In genomic region chr9:41028470-41028869, GRCm38 (mm10) we compare ENCODE assay signal across 8 mouse cellular contexts. TPM values are rescaled to one million over a fixed set of nuclear protein-coding genes. Genes with fewer than 3 reads are reported as not detected.
DNase-seq lines count a peak whose midpoint lies in the region; ATAC-seq and TF ChIP-seq lines count a peak whose summit lies in the region.
"Had no signal": no experiment of that assay in that cellular context is flagged by ENCODE, and none has a peak within 500 bp of the region (broad histone marks: within the 10 kb centered on the region; RNA-seq: fewer than 3 reads in every experiment).

No protein-coding gene starts in this region.

- no peak overlapping the region for H3K4me2 ChIP-seq in limb, embryonic 11.5 days (ENCODE audit: low read depth, severe bottlenecking)

- H3K27ac ChIP-seq in bone marrow, adult 2 months (ENCODE audit: control insufficient read depth, insufficient read depth, low read depth, low read length, poor library complexity): no peak overlapping the region
- no peak overlapping the region for H3K27ac ChIP-seq in limb, embryonic 11.5 days (replicated peaks; ENCODE audit: low read depth, low read length)
- H3K27ac ChIP-seq: macrophage had no signal

- H3K9me3 ChIP-seq in limb, embryonic 11.5 days (ENCODE audit: control insufficient read depth, low read length): no peaks in the 10 kb centered on the region

- ATAC-seq in limb, embryonic 11.5 days (ENCODE audit: insufficient number of reproducible peaks, low FRiP score, low TSS enrichment, low read depth): no peak

- H3K36me3 ChIP-seq in limb, embryonic 11.5 days (ENCODE audit: control insufficient read depth, insufficient read depth, low read length): no peaks in the 10 kb centered on the region

- peak; percentile 60 for TF ChIP-seq CTCF in bone marrow, adult 2 months (IDR thresholded peaks at IDR 0.05; ENCODE audit: control insufficient read depth, insufficient read depth, low read length)

- 43% methylated on average over 5 of the region's 5 CpGs for WGBS in bone marrow, adult 2 months
- 53% methylated on average over 5 of the region's 5 CpGs for WGBS in limb, embryonic 11.5 days

- H3K4me3 ChIP-seq in bone marrow, adult 2 months (replicated peaks; ENCODE audit: control insufficient read depth, low read depth, low read length): no peak overlapping the region
- H3K4me3 ChIP-seq in limb, embryonic 11.5 days (ENCODE audit: low read depth, low read length): no peak overlapping the region

- H3K9ac ChIP-seq in limb, embryonic 11.5 days (ENCODE audit: low read length): no peak overlapping the region

- TF ChIP-seq POLR2A in bone marrow, adult 2 months (IDR thresholded peaks at IDR 0.05; ENCODE audit: borderline replicate concordance, control insufficient read depth, low read depth, low read length): no peak

- H3K27me3 ChIP-seq in limb, embryonic 11.5 days (ENCODE audit: control insufficient read depth, insufficient read depth, low read length): no peaks in the 10 kb centered on the region

- DNase-seq in layer of hippocampus, adult 11-12 months (ENCODE audit: low spot score): peak; percentile 76
- no peak for DNase-seq in layer of hippocampus, adult 9-10 months (ENCODE audit: low spot score)
- DNase-seq in ES-CJ7 (ENCODE audit: low read depth, low spot score): peak; percentile 68
- DNase-seq in frontal cortex, postnatal 25 days (ENCODE audit: low spot score in 2 of 2): peak; percentile 55 to 56
- peak; percentile 70 for DNase-seq in limb, embryonic 11.5 days (ENCODE audit: low spot score)
- peak; percentile 35 for DNase-seq in right cerebral cortex, postnatal 25 days

- no peaks in the 10 kb centered on the region for H3K4me1 ChIP-seq in bone marrow, adult 2 months (ENCODE audit: control insufficient read depth, insufficient read depth, low read length)
- H3K4me1 ChIP-seq in limb, embryonic 11.5 days (ENCODE audit: control insufficient read depth, insufficient read depth, low read length): peaks cover 6% of the 10 kb centered on the region; the same call in 1 of the 2 replicates

RNA-seq across cellular contexts. Expression of gene Crtam, which starts 24.0 kb away (rescaled TPM):
- polyA plus RNA-seq in bone marrow, adult 2 months (2011; ENCODE audit: insufficient read depth, insufficient read length, low replicate concordance, missing spikeins): 1.6 and 6.8 TPM in 2 replicates
- 0.32 and 0.35 TPM in 2 replicates for polyA plus RNA-seq in limb, embryonic 11.5 days (2014; fragmentation: Nextera tagmentation; extraction: Ambion mirVana)
- polyA plus RNA-seq: macrophage had no signal
